Mouse (Mus musculus) intestine, embryonic 16.5 days (tissue): ENCODE measurements around the gene Tmem88b. TPM values are rescaled to one million over a fixed set of nuclear protein-coding genes. Genes with fewer than 3 reads are reported as not detected.
A peak's percentile ranks its signal among the peaks of the same experiment; 100 is the strongest.

Experiments
- ATAC-seq: fragments of 200-750 bp; cut with Nextera tagmentation; 2 replicates; pipeline ENCODE4 v1.8.0; 2017; ENCODE audit warnings: moderate TSS enrichment, moderate library complexity
- H3K27ac ChIP-seq: fragments of 300-500 bp; sonication (generic); 2 replicates; pipeline ENCODE4 v1.5.1; 2014; ENCODE audit warnings: mild to moderate bottlenecking, low read length
- H3K27me3 ChIP-seq: fragments of 300-500 bp; sonication (generic); replicated peaks from 2 replicates; pipeline ENCODE4 v1.6.1; 2014; ENCODE audit warnings: low read length, control low read depth, mixed read lengths; ENCODE audit not compliant: control insufficient read depth, insufficient read depth
- H3K36me3 ChIP-seq: fragments of 300-500 bp; sonication (generic); 2 replicates; pipeline ENCODE4 v1.6.1; 2014; ENCODE audit warnings: low read length, control low read depth; ENCODE audit not compliant: control insufficient read depth, insufficient read depth
- H3K4me1 ChIP-seq: fragments of 300-500 bp; sonication (generic); 2 replicates; pipeline ENCODE4 v1.6.1; 2014; ENCODE audit warnings: low read length, control low read depth, mixed read lengths; ENCODE audit not compliant: control insufficient read depth, insufficient read depth
- H3K4me2 ChIP-seq: fragments of 300-500 bp; sonication (generic); 2 replicates; pipeline ENCODE4 v1.6.1; 2014; ENCODE audit warnings: low read depth, low read length, control low read depth
- H3K4me3 ChIP-seq: fragments of 300-500 bp; sonication (generic); 2 replicates; pipeline ENCODE4 v1.5.1; 2014; ENCODE audit warnings: mild to moderate bottlenecking, low read length
- H3K9ac ChIP-seq: fragments of 300-500 bp; sonication (generic); 2 replicates; pipeline ENCODE4 v1.6.1; 2014; ENCODE audit warnings: low read depth, low read length
- H3K9me3 ChIP-seq: fragments of 300-500 bp; sonication (generic); 2 replicates; pipeline ENCODE4 v1.6.1; 2016; ENCODE audit warnings: low read length, control low read depth; ENCODE audit not compliant: control insufficient read depth
- WGBS: fragments of 180-500 bp; shearing (Covaris S2); extraction: QIAGEN DNeasy Blood & Tissue Kit; methylation state at CpG from one replicate; pipeline ENCODE4 v1.1.7; 2014; 5-methylcytosine and 5-hydroxymethylcytosine counted together
- microRNA-seq: library from miRNA; unstranded; fragments of <30 nt; microRNA quantifications from one replicate; pipeline ENCODE4, GENCODE M21; 2016
- polyA plus RNA-seq: library from polyadenylated mRNA; unstranded; fragments of >200 nt; fragmentation: Nextera tagmentation; extraction: Ambion mirVana; gene quantifications from 2 replicates; pipeline ENCODE4 v1.2.1, GENCODE M21; 2015

Gene Tmem88b
- polyA plus RNA-seq, 1 experiment from 2014 or later = 0.89 TPM

DNA sequence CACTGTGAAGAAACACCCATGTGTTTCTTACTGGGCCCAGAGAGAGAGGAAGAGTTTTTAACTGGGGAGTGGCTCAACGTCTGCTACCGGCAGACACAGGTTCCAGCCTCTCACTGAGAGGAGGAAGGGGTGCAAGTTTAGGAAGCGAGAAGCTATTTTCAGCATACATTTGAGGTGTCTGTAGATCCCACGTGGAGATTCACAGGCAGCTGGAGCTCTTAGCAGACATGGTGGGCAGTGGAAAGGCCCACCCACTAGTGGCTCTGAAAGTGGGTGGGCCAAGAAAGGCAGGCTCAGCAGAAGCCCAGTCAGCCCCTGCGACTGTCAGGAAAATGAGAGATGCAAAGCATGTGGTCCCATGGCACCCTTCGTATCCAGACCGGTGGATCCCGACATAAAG lies 47.4 kb downstream of the Tmem88b start:
- no peak overlapping the region for H3K9ac ChIP-seq
- 50% methylated on average over 8 of the region's 8 CpGs for WGBS
- H3K4me2 ChIP-seq = no peak overlapping the region
- no peaks in the 10 kb centered on the region for H3K27me3 ChIP-seq
- peaks cover 2% of the 10 kb centered on the region; the same call in 1 of the 2 replicates for H3K36me3 ChIP-seq
- ATAC-seq = no peak
- H3K9me3 ChIP-seq = no peaks in the 10 kb centered on the region
- peaks cover 17% of the 10 kb centered on the region for H3K4me1 ChIP-seq
- H3K4me3 ChIP-seq = no peak overlapping the region
- no peak overlapping the region for H3K27ac ChIP-seq

DNA sequence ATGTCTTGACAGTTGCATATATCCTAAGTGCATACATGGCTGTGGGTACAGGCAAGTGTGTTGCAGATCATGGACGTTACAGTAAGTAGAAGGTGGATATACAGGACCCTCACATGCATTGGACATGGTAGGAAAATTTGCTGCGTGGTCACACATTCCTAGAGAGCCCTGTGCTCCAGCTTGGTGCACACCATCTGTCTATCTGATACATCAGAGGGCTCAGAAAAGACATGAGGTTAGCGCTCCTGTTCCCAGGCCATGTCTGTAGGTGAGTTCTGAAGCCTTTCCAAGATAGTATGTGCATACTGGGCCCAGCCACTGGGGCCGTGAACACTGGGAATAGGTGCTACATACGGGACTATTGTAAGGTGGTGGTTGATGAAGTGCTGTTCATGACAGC lies 49.3 kb downstream of the Tmem88b start:
- Histone ChIP-seq H3K4me2 (no peak overlapping the region), H3K9ac (no peak overlapping the region), H3K36me3 (0 out of 2 replicates have a peak, but pooled peaks cover 3% of the 10 kb centered on the region), H3K4me1 (peaks cover 17% of the 10 kb centered on the region), H3K27me3 (no peaks in the 10 kb centered on the region), H3K4me3 (no peak overlapping the region), H3K9me3 (no peaks in the 10 kb centered on the region), H3K27ac (no peak overlapping the region)
- no peak for ATAC-seq
- WGBS = 83% methylated on average over 5 of the region's 5 CpGs

DNA sequence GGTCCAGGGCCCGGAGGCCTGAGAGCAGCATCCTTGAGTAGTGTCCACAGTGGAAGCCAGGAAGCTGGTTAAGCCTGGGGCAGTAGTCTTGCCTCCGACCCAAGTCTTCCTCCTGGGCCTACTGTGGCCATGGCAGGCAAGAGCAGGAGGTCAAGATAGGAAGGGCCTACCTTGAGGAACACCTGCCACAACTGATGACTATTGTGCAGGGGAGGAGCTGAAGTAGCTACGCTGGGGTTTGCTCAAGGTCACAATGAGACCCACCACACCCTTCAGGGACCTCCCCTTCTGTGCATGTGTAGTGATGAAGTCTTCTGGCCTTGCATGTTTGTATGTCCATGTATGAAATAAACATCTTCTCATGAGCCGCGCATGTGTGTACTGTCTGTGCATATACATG lies 49.9 kb downstream of the Tmem88b start:
- Histone ChIP-seq H3K9ac (peak overlapping the region; percentile 80), H3K27ac (no peak overlapping the region), H3K4me2 (peak overlapping the region; percentile 90), H3K4me3 (peak overlapping the region; percentile 75), H3K27me3 (no peaks in the 10 kb centered on the region), H3K9me3 (no peaks in the 10 kb centered on the region), H3K4me1 (peaks cover 17% of the 10 kb centered on the region), H3K36me3 (0 out of 2 replicates have a peak, but pooled peaks cover 3% of the 10 kb centered on the region)
- 67% methylated on average over 5 of the region's 5 CpGs for WGBS
- no peak for ATAC-seq

DNA sequence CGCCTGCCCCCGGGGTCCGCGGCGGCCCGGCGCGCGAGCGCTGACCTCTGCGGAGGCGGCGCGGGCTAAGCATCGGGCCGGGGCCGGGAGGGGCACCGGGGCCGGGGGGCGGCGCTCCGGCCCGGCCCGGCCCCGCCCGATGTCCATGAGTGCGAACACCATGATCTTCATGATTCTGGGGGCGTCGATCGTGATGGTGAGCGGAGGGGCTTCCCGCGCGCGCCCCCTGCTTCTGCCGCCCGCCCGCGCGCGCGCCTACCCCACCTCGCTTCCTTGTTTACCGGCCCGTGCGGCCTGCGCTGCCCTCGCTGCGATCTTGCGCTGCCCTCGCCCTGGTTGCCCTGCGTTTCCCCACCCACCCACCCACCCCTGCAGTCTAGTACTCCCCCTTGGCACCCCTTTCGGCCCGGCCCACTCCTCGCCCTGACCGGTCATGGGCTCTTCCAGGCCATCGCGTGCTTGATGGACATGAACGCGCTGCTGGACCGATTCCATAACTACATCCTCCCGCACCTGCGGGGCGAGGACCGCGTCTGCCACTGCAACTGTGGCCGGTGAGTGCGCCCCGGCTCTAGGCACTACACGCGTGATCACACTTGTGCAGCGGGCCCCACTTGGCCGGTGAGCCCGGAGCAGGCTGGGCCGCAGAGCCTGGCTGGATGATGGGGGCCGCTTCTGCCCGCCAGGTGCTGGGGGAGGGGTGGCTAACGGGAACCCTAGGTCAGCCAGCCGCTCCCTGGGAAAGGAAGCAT lies 50.5 kb downstream of the Tmem88b start:
- H3K9me3 ChIP-seq = no peaks in the 10 kb centered on the region
- peak overlapping the region; percentile 80 for H3K9ac ChIP-seq
- H3K4me1 ChIP-seq = peaks cover 17% of the 10 kb centered on the region
- no peaks in the 10 kb centered on the region for H3K27me3 ChIP-seq
- peak overlapping the region; percentile 77 for H3K27ac ChIP-seq
- peak; percentile 76 for ATAC-seq
- peak overlapping the region; percentile 75 for H3K4me3 ChIP-seq
- 0 out of 2 replicates have a peak, but pooled peaks cover 3% of the 10 kb centered on the region for H3K36me3 ChIP-seq
- WGBS = 1% methylated on average over 48 of the region's 79 CpGs
- peak overlapping the region; percentile 90 for H3K4me2 ChIP-seq

DNA sequence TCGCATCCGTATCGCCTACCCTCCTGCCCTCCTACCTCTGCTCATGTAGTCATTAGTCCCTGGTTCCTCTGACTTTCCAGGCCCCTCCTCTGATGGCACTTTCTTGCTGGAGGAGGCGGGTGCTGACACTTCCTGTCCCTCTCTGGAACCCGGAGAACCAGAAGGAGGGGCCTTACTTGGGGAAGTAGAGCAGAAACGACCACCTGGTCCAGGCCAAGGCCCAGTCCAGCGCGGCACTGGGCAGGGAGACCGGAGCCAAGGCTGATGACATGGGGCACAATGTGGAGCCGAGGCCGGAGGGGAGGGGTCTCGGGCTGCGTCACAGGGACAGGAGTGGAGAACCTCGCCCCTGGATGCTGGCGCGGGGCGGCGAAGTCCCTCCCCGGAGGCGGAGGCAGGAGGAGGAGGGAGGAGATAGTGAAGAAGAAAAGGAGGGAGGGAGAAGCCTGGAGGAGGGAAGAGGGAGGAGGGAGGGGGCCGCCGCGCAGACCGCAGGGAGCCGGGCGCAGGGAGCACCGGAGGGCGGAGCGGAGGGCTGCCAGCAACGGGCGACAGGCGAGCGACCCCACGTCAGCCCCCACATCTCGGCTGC lies 51.2 kb downstream of the Tmem88b start, which contains the start of gene Tmem240:
Tmem240 (plus strand) TSS at position 451 of the 592 bp plus-strand sequence.
- peak; percentile 93 for ATAC-seq
- under 1% methylated on average over 32 of the region's 35 CpGs for WGBS
- peak within 1 kb of the TSS; percentile 80 for H3K9ac ChIP-seq
- no peaks in the 10 kb centered on the region for H3K9me3 ChIP-seq
- 0 out of 2 replicates have a peak, but pooled peaks cover 3% of the 10 kb centered on the region for H3K36me3 ChIP-seq
- H3K4me1 ChIP-seq = peaks cover 17% of the 10 kb centered on the region
- H3K4me2 ChIP-seq = peak within 1 kb of the TSS; percentile 90
- H3K27ac ChIP-seq = peak within 1 kb of the TSS; percentile 77
- no peaks in the 10 kb centered on the region for H3K27me3 ChIP-seq
- peak within 1 kb of the TSS; percentile 75 for H3K4me3 ChIP-seq

DNA sequence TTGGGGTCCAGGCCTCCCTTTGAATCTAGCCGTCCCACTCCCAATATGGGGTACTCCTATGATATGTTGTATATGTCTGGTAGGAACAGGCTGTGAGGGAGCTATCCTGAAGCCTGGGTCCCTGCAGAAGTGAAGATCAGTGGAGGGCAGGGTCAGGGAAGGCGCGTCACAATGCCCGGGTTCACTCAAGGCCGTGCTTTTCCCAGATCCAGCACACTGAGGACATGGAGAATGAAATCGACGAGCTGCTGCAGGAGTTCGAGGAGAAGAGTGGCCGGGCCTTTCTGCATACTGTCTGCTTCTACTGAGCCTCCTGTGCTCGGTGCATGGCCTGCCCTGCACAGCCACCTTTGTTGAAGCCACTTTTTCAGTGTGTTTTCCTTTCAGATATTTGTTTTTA lies 52.4 kb downstream of the Tmem88b start:
- Histone ChIP-seq H3K9me3 (no peaks in the 10 kb centered on the region), H3K4me3 (no peak overlapping the region), H3K27me3 (no peaks in the 10 kb centered on the region), H3K4me2 (no peak overlapping the region), H3K36me3 (0 out of 2 replicates have a peak, but pooled peaks cover 3% of the 10 kb centered on the region), H3K27ac (no peak overlapping the region), H3K9ac (no peak overlapping the region), H3K4me1 (peaks cover 17% of the 10 kb centered on the region)
- 86% methylated on average over 10 of the region's 10 CpGs for WGBS
- no peak for ATAC-seq

Small RNA genes lying within 50 kb of the gene (microRNA-seq; reads per million reads assigned to microRNA genes)
- gene Gm27743 = not detected

Other genes starting within 250 kb of the Tmem88b start
- 97.3 and 98.2 TPM in 2 replicates for gene Nadk, start 223.5 kb downstream of the Tmem88b start, polyA plus RNA-seq
- gene Slc35e2, start 184.5 kb downstream of the Tmem88b start, polyA plus RNA-seq = 6.2 and 7.1 TPM in 2 replicates
- 48.4 and 49.8 TPM in 2 replicates for gene Cdk11b, start 161.0 kb downstream of the Tmem88b start, polyA plus RNA-seq
- gene Gm10563, start 140.5 kb downstream of the Tmem88b start, polyA plus RNA-seq = not detected in 2 replicates
- gene Mmp23, start 132.5 kb downstream of the Tmem88b start, polyA plus RNA-seq = 39.6 and 41.3 TPM in 2 replicates
- gene Mib2, start 116.7 kb downstream of the Tmem88b start, polyA plus RNA-seq = 18.6 and 18.7 TPM in 2 replicates
- 1.9 and 2.0 TPM in 2 replicates for gene Fndc10, start 91.5 kb downstream of the Tmem88b start, polyA plus RNA-seq
- gene Ssu72, start 81.1 kb downstream of the Tmem88b start, polyA plus RNA-seq = 155 and 163 TPM in 2 replicates
- 0.16 and 0.23 TPM in 2 replicates for gene Tmem240, start 51.1 kb downstream of the Tmem88b start, polyA plus RNA-seq
- 142 and 150 TPM in 2 replicates for gene Atad3a, start 24.8 kb downstream of the Tmem88b start, polyA plus RNA-seq
- gene Vwa1, start 11.2 kb downstream of the Tmem88b start, polyA plus RNA-seq = 18.9 TPM in 2 replicates
- not detected in 2 replicates for gene Ankrd65, start 4.6 kb upstream of the Tmem88b start, polyA plus RNA-seq
- 210 and 226 TPM in 2 replicates for gene Mrpl20, start 17.0 kb upstream of the Tmem88b start, polyA plus RNA-seq
- gene Ccnl2, start 26.6 kb upstream of the Tmem88b start, polyA plus RNA-seq = 130 and 131 TPM in 2 replicates
- 180 and 196 TPM in 2 replicates for gene Aurkaip1, start 45.4 kb upstream of the Tmem88b start, polyA plus RNA-seq
- gene Mxra8, start 53.8 kb upstream of the Tmem88b start, polyA plus RNA-seq = 76.3 and 80.5 TPM in 2 replicates
- 3.7 and 4.7 TPM in 2 replicates for gene Dvl1, start 61.5 kb upstream of the Tmem88b start, polyA plus RNA-seq
- gene Tas1r3, start 77.5 kb upstream of the Tmem88b start, polyA plus RNA-seq = 0.28 and 0.32 TPM in 2 replicates
- gene Cptp, start 83.6 kb upstream of the Tmem88b start, polyA plus RNA-seq = 23.6 and 24.9 TPM in 2 replicates
- 60.0 and 67.1 TPM in 2 replicates for gene Ints11, start 83.7 kb upstream of the Tmem88b start, polyA plus RNA-seq
- gene Pusl1, start 105.9 kb upstream of the Tmem88b start, polyA plus RNA-seq = 49.4 and 58.6 TPM in 2 replicates
- 9.8 and 10.8 TPM in 2 replicates for gene Acap3, start 105.9 kb upstream of the Tmem88b start, polyA plus RNA-seq
- 89.5 and 93.4 TPM in 2 replicates for gene Ube2j2, start 158.0 kb upstream of the Tmem88b start, polyA plus RNA-seq
- 59.9 and 75.4 TPM in 2 replicates for gene C1qtnf12, start 176.4 kb upstream of the Tmem88b start, polyA plus RNA-seq
- 11.7 and 12.0 TPM in 2 replicates for gene B3galt6, start 206.8 kb upstream of the Tmem88b start, polyA plus RNA-seq
- 165 and 171 TPM in 2 replicates for gene Sdf4, start 207.0 kb upstream of the Tmem88b start, polyA plus RNA-seq
- 0.55 and 0.86 TPM in 2 replicates for gene Tnfrsf4, start 228.0 kb upstream of the Tmem88b start, polyA plus RNA-seq
- 1.0 and 1.4 TPM in 2 replicates for gene Tnfrsf18, start 240.3 kb upstream of the Tmem88b start, polyA plus RNA-seq